ENCODE assay signal across 26 mouse cellular contexts in genomic region chr8:84507220-84507619, GRCm38 (mm10).
DNase-seq lines count a peak whose midpoint lies in the region; ATAC-seq and TF ChIP-seq lines count a peak whose summit lies in the region.
"Had no signal": no experiment of that assay in that cellular context is flagged by ENCODE, and none has a peak within 500 bp of the region (broad histone marks: within the 10 kb centered on the region; RNA-seq: fewer than 3 reads in every experiment).

No protein-coding gene starts in this region.

- 35% methylated on average over 5 of the region's 5 CpGs for WGBS in cerebellum, adult 2 months
- 52% methylated on average over 5 of the region's 5 CpGs for WGBS in heart, embryonic 13.5 days
- WGBS in heart, embryonic 16.5 days, result 40% methylated on average over 5 of the region's 5 CpGs
- 53% methylated on average over 5 of the region's 5 CpGs for WGBS in heart, embryonic 11.5 days (ENCODE audit: insufficient replicate concordance)
- whole genome bisulfite sequencing in midbrain, embryonic 11.5 days, result 90% methylated on average over 5 of the region's 5 CpGs
- WGBS in midbrain, embryonic 10.5 days, result 86% methylated on average over 5 of the region's 5 CpGs

- no peak overlapping the region for H3K4me3 ChIP-seq in cerebellum, adult 2 months (replicated peaks; ENCODE audit: insufficient read depth, low read depth, low read length)
- no peak overlapping the region for H3K4me3 ChIP-seq in heart, embryonic 13.5 days
- H3K4me3 ChIP-seq in heart, embryonic 16.5 days (ENCODE audit: low read length), result no peak overlapping the region
- H3K4me3 ChIP-seq in heart, embryonic 11.5 days (ENCODE audit: low read depth, low read length), result no peak overlapping the region
- H3K4me3 ChIP-seq in midbrain, embryonic 11.5 days (ENCODE audit: low read depth, low read length), result no peak overlapping the region
- H3K4me3 ChIP-seq in midbrain, embryonic 10.5 days, result no peak overlapping the region
- H3K4me3 ChIP-seq: embryonic facial prominence, embryonic 12.5 days; embryonic facial prominence, embryonic 15.5 days; gastrocnemius, adult 2 months had no signal

- DNase-seq in cerebellum, adult 2 months, result no peak
- DNase-seq in cerebellum, adult 11 months, result no peak
- DNase-seq in heart, adult 18-20 months, result no peak
- DNase-seq in midbrain, embryonic 11.5 days (ENCODE audit: low spot score, missing footprints), result no peak
- DNase-seq in midbrain, embryonic 10.5 days (ENCODE audit: low spot score), result no peak
- DNase-seq: adrenal gland, adult 8-10 months; adrenal gland, postnatal 25 days; cerebellum, adult 18-20 months; cerebellum, adult 9-11 months; forebrain, postnatal 0 days; gastrocnemius, adult 2 months; gastrocnemius, postnatal 14 days; heart, adult 11 months; heart, postnatal 36 days; kidney, adult 18-20 months had no signal

- ATAC-seq in heart, embryonic 13.5 days (ENCODE audit: extremely low read depth, insufficient number of reproducible peaks, low FRiP score, low TSS enrichment), result no peak
- peak; percentile 72 for ATAC-seq in heart, embryonic 16.5 days (replicated peaks; ENCODE audit: extremely low read depth, insufficient read depth, low FRiP score)
- no peak for ATAC-seq in heart, embryonic 11.5 days (replicated peaks; ENCODE audit: insufficient number of reproducible peaks, low FRiP score, low TSS enrichment)
- ATAC-seq in midbrain, embryonic 11.5 days (ENCODE audit: low FRiP score), result no peak
- ATAC-seq: activated CD4-positive, CD25-positive, alpha-beta regulatory T cell, adult 4 months; forebrain, embryonic 14.5 days; forebrain, postnatal 0 days; hindbrain, postnatal 0 days; inflammation-experienced regulatory T-cells, adult 6 months; intestine, embryonic 16.5 days had no signal

- TF ChIP-seq POLR2A in cerebellum, adult 2 months (IDR thresholded peaks at IDR 0.05; ENCODE audit: borderline replicate concordance, insufficient read depth, low read length), result no peak

- no peaks in the 10 kb centered on the region for H3K9me3 ChIP-seq in heart, embryonic 13.5 days
- H3K9me3 ChIP-seq in heart, embryonic 16.5 days (replicated peaks; ENCODE audit: control insufficient read depth, low read length), result no peaks in the 10 kb centered on the region
- no peaks in the 10 kb centered on the region for H3K9me3 ChIP-seq in heart, embryonic 11.5 days (replicated peaks; ENCODE audit: control insufficient read depth, low read length)
- H3K9me3 ChIP-seq in midbrain, embryonic 11.5 days (ENCODE audit: control insufficient read depth, low read length), result no peaks in the 10 kb centered on the region
- H3K9me3 ChIP-seq in midbrain, embryonic 10.5 days (replicated peaks), result no peaks in the 10 kb centered on the region
- H3K9me3 ChIP-seq: embryonic facial prominence, embryonic 12.5 days; embryonic facial prominence, embryonic 15.5 days had no signal

- H3K27ac ChIP-seq in cerebellum, adult 2 months (ENCODE audit: insufficient read depth, low read length), result peak overlapping the region; percentile 64
- H3K27ac ChIP-seq in heart, embryonic 13.5 days (replicated peaks), result peak overlapping the region; percentile 59
- peak overlapping the region; percentile 75 for H3K27ac ChIP-seq in heart, embryonic 16.5 days (ENCODE audit: low read length)
- H3K27ac ChIP-seq in heart, embryonic 11.5 days (ENCODE audit: low read depth, low read length), result no peak overlapping the region
- no peak overlapping the region for H3K27ac ChIP-seq in midbrain, embryonic 11.5 days (ENCODE audit: low read depth, low read length)
- no peak overlapping the region for H3K27ac ChIP-seq in midbrain, embryonic 10.5 days (replicated peaks)
- H3K27ac ChIP-seq: embryonic facial prominence, embryonic 12.5 days; embryonic facial prominence, embryonic 15.5 days; gastrocnemius, adult 2 months; hindbrain, embryonic 14.5 days; hindbrain, postnatal 0 days had no signal

- no peak for TF ChIP-seq CTCF in cerebellum, adult 2 months (IDR thresholded peaks at IDR 0.05; ENCODE audit: borderline replicate concordance, insufficient read depth, low read depth, low read length)

- no peak overlapping the region for H3K9ac ChIP-seq in heart, embryonic 13.5 days
- no peak overlapping the region for H3K9ac ChIP-seq in heart, embryonic 16.5 days (ENCODE audit: low read length)
- H3K9ac ChIP-seq in heart, embryonic 11.5 days (ENCODE audit: low read depth, low read length), result no peak overlapping the region
- H3K9ac ChIP-seq in midbrain, embryonic 11.5 days (ENCODE audit: low read length), result peak overlapping the region; percentile 4; the same call in 1 of the 2 replicates
- H3K9ac ChIP-seq: embryonic facial prominence, embryonic 12.5 days; embryonic facial prominence, embryonic 15.5 days; forebrain, postnatal 0 days; hindbrain, embryonic 14.5 days had no signal

- peaks cover 59% of the 10 kb centered on the region for H3K4me1 ChIP-seq in cerebellum, adult 2 months (ENCODE audit: control insufficient read depth, insufficient read depth, low read length)
- H3K4me1 ChIP-seq in heart, embryonic 13.5 days, result peaks cover 17% of the 10 kb centered on the region
- H3K4me1 ChIP-seq in heart, embryonic 16.5 days (ENCODE audit: control insufficient read depth, insufficient read depth, low read length), result peaks cover 14% of the 10 kb centered on the region
- 0 out of 2 replicates have a peak, but pooled peaks cover 3% of the 10 kb centered on the region for H3K4me1 ChIP-seq in heart, embryonic 11.5 days (ENCODE audit: control insufficient read depth, insufficient read depth, low read length)
- H3K4me1 ChIP-seq in midbrain, embryonic 11.5 days (ENCODE audit: control insufficient read depth, insufficient read depth, low read length), result no peaks in the 10 kb centered on the region
- no peaks in the 10 kb centered on the region for H3K4me1 ChIP-seq in midbrain, embryonic 10.5 days
- H3K4me1 ChIP-seq: embryonic facial prominence, embryonic 12.5 days; embryonic facial prominence, embryonic 15.5 days had no signal

- no peak overlapping the region for H3K4me2 ChIP-seq in heart, embryonic 13.5 days
- no peak overlapping the region for H3K4me2 ChIP-seq in heart, embryonic 16.5 days (ENCODE audit: low read depth, low read length)
- H3K4me2 ChIP-seq in heart, embryonic 11.5 days, result no peak overlapping the region
- H3K4me2 ChIP-seq in midbrain, embryonic 11.5 days, result no peak overlapping the region
- H3K4me2 ChIP-seq: embryonic facial prominence, embryonic 12.5 days; embryonic facial prominence, embryonic 15.5 days; hindbrain, embryonic 14.5 days had no signal

- no peaks in the 10 kb centered on the region for H3K27me3 ChIP-seq in cerebellum, adult 2 months (ENCODE audit: control insufficient read depth, insufficient read depth, low read length)
- H3K27me3 ChIP-seq in heart, embryonic 13.5 days (replicated peaks), result no peaks in the 10 kb centered on the region
- no peaks in the 10 kb centered on the region for H3K27me3 ChIP-seq in heart, embryonic 16.5 days (ENCODE audit: control insufficient read depth, insufficient read depth, low read length)
- H3K27me3 ChIP-seq in heart, embryonic 11.5 days (ENCODE audit: control insufficient read depth, insufficient read depth, low read length), result no peaks in the 10 kb centered on the region
- no peaks in the 10 kb centered on the region for H3K27me3 ChIP-seq in midbrain, embryonic 11.5 days (ENCODE audit: control insufficient read depth, insufficient read depth, low read length)
- no peaks in the 10 kb centered on the region for H3K27me3 ChIP-seq in midbrain, embryonic 10.5 days (ENCODE audit: low read depth, poor library complexity, severe bottlenecking)
- H3K27me3 ChIP-seq: embryonic facial prominence, embryonic 12.5 days; embryonic facial prominence, embryonic 15.5 days had no signal

- H3K36me3 ChIP-seq in heart, embryonic 13.5 days, result no peaks in the 10 kb centered on the region
- no peaks in the 10 kb centered on the region for H3K36me3 ChIP-seq in heart, embryonic 16.5 days (ENCODE audit: control insufficient read depth, insufficient read depth)
- no peaks in the 10 kb centered on the region for H3K36me3 ChIP-seq in heart, embryonic 11.5 days (ENCODE audit: control insufficient read depth, insufficient read depth, low read length)
- no peaks in the 10 kb centered on the region for H3K36me3 ChIP-seq in midbrain, embryonic 11.5 days (ENCODE audit: control insufficient read depth, insufficient read depth, low read length)
- no peaks in the 10 kb centered on the region for H3K36me3 ChIP-seq in midbrain, embryonic 10.5 days
- H3K36me3 ChIP-seq: embryonic facial prominence, embryonic 12.5 days; embryonic facial prominence, embryonic 15.5 days had no signal

Comparison
In these comparisons a context has a peak if more than half of its experiments do, and no peak if none do; other contexts are left out.
1. H3K27ac ChIP-seq: peak in cerebellum, adult 2 months (single experiment), heart, embryonic 13.5 days (single experiment) and heart, embryonic 16.5 days (single experiment); none in heart, embryonic 11.5 days (single experiment), midbrain, embryonic 11.5 days (single experiment) and midbrain, embryonic 10.5 days (single experiment).